Mouse (Mus musculus) neural tube, embryonic 15.5 days (tissue): ENCODE data around the gene Ano6. TPM values are rescaled to one million over a fixed set of nuclear protein-coding genes. Genes with fewer than 3 reads are reported as not detected.

ENCODE experiments used
- ATAC-seq: fragments of 200-750 bp; cut with Nextera tagmentation; 2 replicates; pipeline ENCODE4 v1.8.0; 2017; ENCODE audit warnings: mild to moderate bottlenecking, moderate TSS enrichment, moderate library complexity; ENCODE audit not compliant: low FRiP score
- H3K27ac ChIP-seq: fragments of 300-500 bp; sonication (generic); replicated peaks from 2 replicates; pipeline ENCODE4 v1.5.1; 2015; ENCODE audit warnings: mild to moderate bottlenecking, inconsistent platforms
- H3K27me3 ChIP-seq: fragments of 300-500 bp; sonication (generic); replicated peaks from 2 replicates; pipeline ENCODE4 v1.6.1; 2015; ENCODE audit warnings: inconsistent platforms
- H3K36me3 ChIP-seq: fragments of 300-500 bp; sonication (generic); 2 replicates; pipeline ENCODE4 v1.6.1; 2015; ENCODE audit warnings: inconsistent platforms
- H3K4me1 ChIP-seq: fragments of 300-500 bp; sonication (generic); 2 replicates; pipeline ENCODE4 v1.6.1; 2015; ENCODE audit warnings: inconsistent platforms
- H3K4me2 ChIP-seq: fragments of 300-500 bp; sonication (generic); 2 replicates; pipeline ENCODE4 v1.6.1; 2015; ENCODE audit warnings: inconsistent platforms, mild to moderate bottlenecking, moderate library complexity
- H3K4me3 ChIP-seq: fragments of 300-500 bp; sonication (generic); replicated peaks from 2 replicates; pipeline ENCODE4 v1.5.1; 2015; ENCODE audit warnings: mild to moderate bottlenecking, inconsistent platforms
- H3K9ac ChIP-seq: fragments of 300-500 bp; sonication (generic); replicated peaks from 2 replicates; pipeline ENCODE4 v1.6.1; 2015; ENCODE audit warnings: mild to moderate bottlenecking, inconsistent platforms
- H3K9me3 ChIP-seq: fragments of 300-500 bp; sonication (generic); replicated peaks from 2 replicates; pipeline ENCODE4 v1.6.1; 2016; ENCODE audit warnings: inconsistent platforms
- WGBS: fragments of 180-500 bp; shearing (Covaris S2); methylation state at CpG from one replicate; pipeline ENCODE4 v1.1.7; 2015; ENCODE audit warnings: mixed read lengths; 5-methylcytosine and 5-hydroxymethylcytosine counted together
- microRNA-seq: library from miRNA; unstranded; fragments of <30 nt; microRNA quantifications from one replicate; pipeline ENCODE4, GENCODE M21; 2017
- polyA plus RNA-seq: library from polyadenylated mRNA; unstranded; fragments of >200 nt; fragmentation: Nextera tagmentation; extraction: Ambion mirVana; gene quantifications from 2 replicates; pipeline ENCODE4 v1.2.1, GENCODE M21; 2015

Gene Ano6
- polyA plus RNA-seq, 1 experiment from 2014 or later, result 27.0 TPM

GRCm38 (mm10) chr15:96021506-96021905, 230.9 kb downstream of the Ano6 start:
- no peak overlapping the region for H3K27ac ChIP-seq
- no peak for ATAC-seq
- H3K9ac ChIP-seq, result no peak overlapping the region

More at GRCm38 (mm10) chr15:96021506-96021905, 230.9 kb downstream of the Ano6 start:
- 52% methylated on average over 10 of the region's 10 CpGs for WGBS
- 0 out of 2 replicates have a peak overlapping the region, but pooled peaks have one; percentile 11 for H3K4me2 ChIP-seq
- no peaks in the 10 kb centered on the region for H3K4me1 ChIP-seq
- H3K36me3 ChIP-seq, result no peaks in the 10 kb centered on the region
- H3K27me3 ChIP-seq, result no peaks in the 10 kb centered on the region
- H3K9me3 ChIP-seq, result no peaks in the 10 kb centered on the region
- H3K4me3 ChIP-seq, result no peak overlapping the region

Small RNA genes within 50 kb of the gene (microRNA-seq; reads per million reads assigned to microRNA genes)
- not detected for gene Gm25070

Other genes with a start within 250 kb of the Ano6 start
- gene Dbx2, start 134.9 kb upstream of the Ano6 start, polyA plus RNA-seq, result 15.0 and 16.4 TPM in 2 replicates